Mouse (Mus musculus) MEL (cell line): ENCODE results near the gene Pml.

ENCODE experiments used
- CTCF ChIP-seq, 3 experiments: IDR thresholded peaks in 2 of 3; conservative IDR thresholded peaks in 1 of 3; 2 replicates each; pipeline ENCODE4 v1.5.1; 2011 to 2012; ENCODE audit warnings: low read length in 3 of 3, low read depth in 2 of 3, mild to moderate bottlenecking in 2 of 3, improper control_type of control experiment in 1 of 3, inconsistent platforms in 1 of 3, mixed read lengths in 1 of 3, moderate library complexity in 1 of 3; ENCODE audit not compliant: control insufficient read depth in 1 of 3, insufficient read depth in 1 of 3, poor library complexity in 1 of 3, severe bottlenecking in 1 of 3
- MAX ChIP-seq: IDR thresholded peaks from 2 replicates; pipeline ENCODE4 v1.6.1; 2011; ENCODE audit warnings: low read length, improper control_type of control experiment
- MAZ ChIP-seq: IDR thresholded peaks from 2 replicates; pipeline ENCODE4 v1.6.1; 2012; ENCODE audit warnings: low read depth, mild to moderate bottlenecking, inconsistent platforms, low read length, improper control_type of control experiment
- POLR2AphosphoS2 ChIP-seq: IDR thresholded peaks from 2 replicates; pipeline ENCODE4 v1.6.1; 2011; ENCODE audit warnings: low read length, improper control_type of control experiment
- TCF12 ChIP-seq: IDR thresholded peaks from 2 replicates; pipeline ENCODE4 v1.6.1; 2014; ENCODE audit warnings: low read depth, mild to moderate bottlenecking, inconsistent platforms, low read length, improper control_type of control experiment, moderate library complexity
- USF2 ChIP-seq, 2 experiments: IDR thresholded peaks; 2 replicates each; pipeline ENCODE4 v1.6.1; 2011 to 2012; ENCODE audit warnings: improper control_type of control experiment in 2 of 2, low read length in 2 of 2, borderline replicate concordance in 1 of 2, inconsistent platforms in 1 of 2, low read depth in 1 of 2, mild to moderate bottlenecking in 1 of 2; ENCODE audit not compliant: insufficient read depth in 1 of 2

GRCm38 (mm10) chr9:58200270-58201090 is 49.1 kb downstream of the Pml start:
- TF ChIP-seq CTCF (IDR thresholded peaks at IDR 0.05 in 2 of 3, conservative IDR thresholded peaks at IDR 0.05 in 1 of 3; ENCODE audit: control insufficient read depth in 1 of 3, insufficient read depth in 1 of 3, low read depth in 2 of 3, low read length in 3 of 3, poor library complexity in 1 of 3, severe bottlenecking in 1 of 3) (no peak), MAZ (no peak), USF2 (IDR thresholded peaks at IDR 0.05; ENCODE audit: borderline replicate concordance in 1 of 2, insufficient read depth in 1 of 2, low read depth in 1 of 2, low read length in 2 of 2) (no peak), POLR2AphosphoS2 (no peak), TCF12 (no peak), MAX (no peak)
